Mouse (Mus musculus) MN1 (cell line): ENCODE results near the gene Stoml3.

ENCODE experiments used
- DNase-seq: peaks from one replicate; pipeline ENCODE4 v3.0.0-alpha.2; 2016; ENCODE audit warnings: low spot score

Stoml3 gene

DNA sequence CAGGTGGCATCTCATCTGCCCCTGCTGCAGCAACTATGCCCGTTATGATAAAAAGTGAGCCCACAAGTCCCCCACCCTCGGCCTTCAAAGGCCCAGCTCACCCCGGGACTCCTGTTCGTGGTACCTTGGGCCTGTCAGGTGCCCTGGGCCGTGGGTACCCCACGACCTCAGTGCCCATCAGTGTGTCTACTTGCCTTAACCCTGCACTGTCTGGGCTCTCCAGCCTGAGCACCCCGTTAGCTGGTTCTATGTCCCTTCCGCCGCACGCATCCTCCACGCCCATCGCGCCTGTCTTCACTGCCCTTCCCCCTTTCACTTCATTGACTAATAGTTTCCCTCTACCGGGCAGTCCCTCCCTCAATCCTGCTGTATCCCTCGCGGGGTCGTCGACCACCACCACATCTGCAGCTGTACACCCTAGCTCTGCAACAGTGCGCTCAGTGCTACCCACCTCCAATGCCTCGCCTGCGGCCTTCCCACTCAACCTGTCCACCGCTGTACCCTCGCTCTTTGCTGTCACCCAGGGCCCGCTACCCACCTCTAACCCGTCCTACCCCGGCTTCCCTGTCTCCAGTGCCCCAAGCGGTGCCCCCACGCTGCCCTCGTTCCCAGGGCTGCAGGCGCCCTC is 9.9 kb upstream of the Stoml3 start:
- DNase-seq, result no peak

DNA sequence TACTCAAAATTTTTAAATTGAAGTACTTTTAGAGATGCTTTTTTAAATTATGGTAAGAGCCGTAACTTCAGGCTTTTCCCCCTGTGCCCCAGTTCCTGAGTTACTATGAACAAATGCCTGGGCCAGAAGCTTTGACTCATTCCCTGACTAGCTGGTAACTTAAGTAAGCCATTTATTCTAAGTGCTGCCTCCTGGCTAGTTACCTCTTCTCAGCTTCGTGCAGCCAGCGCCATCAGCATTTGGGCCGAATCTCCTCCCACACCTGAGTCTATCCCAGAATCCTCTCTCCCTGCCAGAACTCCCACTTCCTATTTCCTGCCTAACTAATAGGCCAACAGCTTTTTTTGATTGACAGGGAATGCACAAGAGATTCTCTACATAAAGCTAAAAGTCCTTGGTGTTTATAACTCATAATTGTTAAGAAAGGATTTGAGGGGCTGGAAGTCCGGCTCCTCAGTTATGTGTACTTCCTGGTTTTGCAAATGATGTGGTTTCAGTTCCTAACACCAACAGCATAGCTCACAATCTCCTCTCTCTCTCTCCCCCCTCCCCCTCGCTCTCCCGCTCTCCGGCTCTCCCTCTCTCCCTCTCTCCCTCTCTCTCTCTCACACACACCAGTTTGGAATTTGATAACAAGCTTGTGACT is 4.9 kb upstream of the Stoml3 start:
- DNase-seq, result no peak

DNA sequence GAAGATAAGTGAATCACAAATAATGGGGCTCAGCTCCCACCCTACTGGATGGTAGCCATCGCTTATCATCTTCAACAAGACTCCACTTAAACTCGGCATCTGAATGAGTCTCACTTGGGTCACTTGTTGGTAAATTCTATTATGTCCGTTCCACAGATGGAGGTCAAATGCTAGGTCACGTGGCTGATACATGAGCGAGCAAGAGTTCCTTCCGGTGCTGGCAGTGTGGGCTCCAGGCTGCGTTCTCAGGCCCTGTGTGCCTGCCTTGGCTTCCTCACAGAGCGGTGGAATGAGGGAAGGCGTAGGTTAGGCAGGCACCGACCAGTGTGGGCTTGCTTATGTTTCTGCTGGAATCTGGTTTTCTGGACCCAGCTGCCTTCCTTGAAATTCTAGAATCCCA is 1.9 kb upstream of the Stoml3 start:
- no peak for DNase-seq

DNA sequence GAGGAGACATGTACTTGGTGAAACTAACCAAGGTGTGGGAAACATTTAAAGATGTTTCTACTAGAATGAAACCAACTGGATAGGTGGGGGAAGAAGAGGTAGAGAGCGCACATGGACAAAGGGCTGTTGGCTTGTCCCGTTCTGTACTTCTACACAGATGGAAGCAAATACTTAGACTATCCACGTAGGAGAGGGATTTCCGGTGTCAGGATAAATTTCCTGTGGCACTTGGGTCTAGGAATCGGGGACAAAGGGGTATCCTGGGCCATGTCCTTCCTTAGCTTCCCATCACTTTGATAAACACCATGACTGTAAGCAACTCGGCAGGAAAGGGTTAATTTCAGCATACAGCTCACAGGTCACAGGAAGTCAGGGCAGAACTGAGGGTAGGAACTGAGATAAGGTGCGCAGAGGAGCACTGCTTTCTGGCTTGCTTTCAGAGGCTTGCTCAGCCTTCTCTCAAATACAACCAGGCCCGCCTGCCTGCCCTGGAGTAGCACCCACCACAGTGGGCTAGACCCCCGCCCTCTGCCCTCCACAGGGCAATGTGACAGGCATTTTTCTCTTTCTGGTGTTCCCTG is 1.4 kb upstream of the Stoml3 start:
- DNase-seq, result no peak

DNA sequence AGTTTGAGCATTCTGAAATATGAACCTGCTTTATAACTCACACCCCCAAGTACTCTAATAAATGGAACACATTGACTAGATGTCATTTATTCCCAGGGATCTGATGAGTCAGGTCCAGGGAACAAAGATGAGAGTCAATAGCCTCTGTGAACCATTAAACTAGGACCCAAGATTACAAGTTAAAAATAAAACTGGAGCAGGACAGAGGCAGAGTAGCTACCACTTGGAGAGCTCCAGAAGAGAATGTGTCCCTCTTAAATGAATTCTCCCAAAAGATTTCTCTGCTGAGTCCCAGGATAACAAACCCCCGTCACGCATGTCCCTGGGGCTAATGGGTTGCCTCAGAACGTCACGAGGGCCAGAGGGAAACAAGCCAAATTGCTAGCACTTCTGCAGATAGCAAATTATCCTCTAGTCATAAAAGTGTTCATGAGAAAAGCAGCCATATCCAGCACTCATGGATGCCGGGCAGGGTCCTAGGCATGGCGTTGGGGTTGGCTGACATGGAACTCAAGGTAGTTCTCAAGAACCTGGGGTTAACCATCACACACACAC is 10.0 kb downstream of the Stoml3 start:
- no peak for DNase-seq

DNA sequence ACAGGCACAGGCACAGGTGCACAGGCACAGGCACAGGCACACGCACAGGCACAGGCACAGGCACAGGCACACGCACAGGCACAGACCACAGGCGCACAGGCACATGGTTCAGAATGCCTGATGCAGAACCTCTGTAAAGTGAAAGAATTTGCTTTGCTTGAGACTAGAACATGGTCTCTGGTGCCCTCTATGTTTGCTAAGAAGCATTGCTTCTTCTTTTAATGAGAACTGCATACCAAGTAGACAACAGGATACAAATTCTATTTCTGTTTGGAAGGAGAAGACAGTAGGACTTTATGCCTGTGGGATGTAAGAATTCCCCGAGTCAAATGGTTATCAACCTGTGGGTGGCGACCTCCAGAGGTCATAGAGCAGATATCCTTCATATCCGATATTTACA is 14.0 kb downstream of the Stoml3 start:
- no peak for DNase-seq

DNA sequence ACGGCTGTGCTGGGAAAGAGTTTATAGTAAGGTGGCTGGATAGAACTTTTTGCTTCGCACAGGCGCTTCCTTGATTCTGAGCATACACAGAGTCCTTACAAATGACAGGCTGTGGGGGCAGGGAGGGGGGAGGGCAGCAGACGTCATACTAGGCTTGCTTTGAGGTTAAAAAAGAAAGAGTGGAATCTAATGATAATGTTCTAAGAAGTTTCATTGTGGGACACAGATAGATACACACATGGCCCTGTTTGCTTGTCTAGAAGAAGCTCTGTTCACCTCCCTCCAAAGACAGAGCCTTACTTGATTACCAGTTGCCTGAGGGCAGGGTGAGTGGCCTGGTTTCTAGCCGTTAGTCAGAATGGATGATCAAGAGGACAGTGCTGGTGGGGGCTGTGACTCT is 24.6 kb downstream of the Stoml3 start:
- DNase-seq, result no peak

DNA sequence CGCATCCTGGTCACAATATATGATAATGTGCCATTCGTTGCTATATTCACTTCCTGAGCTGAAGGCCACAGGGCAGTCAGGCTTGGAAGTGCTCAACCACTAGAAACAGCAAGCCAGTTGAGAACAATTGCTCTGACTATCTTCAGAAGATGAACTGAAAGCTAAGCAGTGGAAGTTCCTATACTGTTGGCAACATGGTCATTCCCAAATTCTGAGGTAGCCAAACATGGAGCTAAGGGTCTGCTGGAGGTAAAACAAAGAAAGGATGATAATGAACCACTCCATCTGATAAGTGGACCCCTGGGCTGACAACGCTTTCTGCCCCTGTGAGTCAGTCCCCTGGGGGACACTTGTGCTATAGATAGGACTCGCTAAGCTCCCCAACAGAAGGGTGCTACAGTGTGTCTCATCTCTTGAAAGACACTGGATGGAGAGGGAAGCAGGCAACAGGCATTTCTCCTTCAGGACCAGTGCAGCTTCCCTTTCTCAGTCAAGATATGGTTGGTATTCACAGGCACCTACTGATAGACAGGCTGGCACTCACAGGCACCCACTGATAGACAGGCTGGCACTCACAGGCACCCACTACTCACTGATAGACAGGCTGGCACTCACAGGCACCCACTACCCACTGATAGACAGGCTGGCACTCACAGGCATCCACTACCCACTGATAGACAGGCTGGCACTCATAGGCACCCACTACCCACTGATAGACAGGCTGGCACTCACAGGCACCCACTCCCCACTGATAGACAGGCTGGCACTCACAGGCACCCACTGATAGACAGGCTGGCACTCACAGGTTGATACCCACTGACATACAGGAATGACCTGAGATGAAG is 26.0 kb downstream of the Stoml3 start:
- DNase-seq, result no peak

DNA sequence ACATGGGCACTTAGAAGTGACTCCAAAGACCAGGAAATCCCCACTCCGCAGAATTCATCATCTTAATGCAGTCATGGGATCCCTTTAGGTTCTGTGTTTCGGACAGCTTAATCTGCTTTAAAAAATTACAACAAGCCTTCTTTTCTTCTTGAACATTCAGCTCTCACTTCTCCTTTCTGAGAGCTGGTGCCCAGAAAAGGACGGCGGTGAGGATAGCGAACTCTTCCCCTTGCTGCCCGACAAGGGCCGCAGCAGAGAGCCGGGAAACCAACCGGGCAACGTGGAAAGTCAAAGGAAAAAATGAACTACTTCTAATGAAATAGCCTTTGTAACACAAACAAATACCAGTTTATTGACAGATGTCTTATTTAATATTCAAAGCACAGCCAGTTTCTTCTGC is 34.3 kb downstream of the Stoml3 start:
- no peak for DNase-seq

DNA sequence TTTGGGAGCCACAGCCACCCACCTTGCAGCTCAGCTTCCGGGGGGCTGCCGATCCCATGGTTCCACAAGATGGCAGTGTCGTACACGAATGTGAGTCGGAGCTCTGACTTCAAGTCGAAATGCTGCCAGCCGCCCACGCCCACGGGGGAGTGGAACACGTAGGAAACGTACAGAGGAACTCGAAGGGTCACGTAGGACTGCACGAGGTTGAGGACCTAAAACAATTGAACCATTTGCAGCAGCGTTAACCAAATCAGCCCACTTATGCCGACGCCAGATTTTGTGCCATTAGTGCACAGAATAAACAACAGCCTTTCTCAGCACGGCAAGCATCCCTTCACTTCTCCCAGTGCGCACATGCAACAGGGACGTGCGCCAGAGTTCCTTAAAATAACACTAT is 37.3 kb downstream of the Stoml3 start:
- peak; percentile 18 for DNase-seq

DNA sequence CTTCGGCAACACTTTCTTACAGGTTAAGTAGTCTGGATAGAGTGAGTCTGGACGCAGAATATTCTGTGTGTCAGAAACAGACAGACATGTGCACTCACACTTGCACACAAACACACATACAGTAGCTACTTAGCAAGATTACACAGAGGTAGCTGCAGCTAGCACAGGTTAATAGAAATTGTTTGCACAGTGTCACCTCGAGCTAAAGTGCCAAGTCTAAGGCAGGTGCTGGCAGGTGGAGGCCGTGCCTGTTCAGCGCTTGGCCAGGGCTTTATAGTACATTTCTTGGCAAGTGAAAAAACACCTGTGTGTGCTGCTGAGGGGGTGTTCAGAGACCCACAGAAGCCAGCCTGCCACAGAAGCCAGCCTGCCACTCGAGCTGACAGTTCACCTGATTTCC is 41.9 kb downstream of the Stoml3 start:
- DNase-seq, result no peak

DNA sequence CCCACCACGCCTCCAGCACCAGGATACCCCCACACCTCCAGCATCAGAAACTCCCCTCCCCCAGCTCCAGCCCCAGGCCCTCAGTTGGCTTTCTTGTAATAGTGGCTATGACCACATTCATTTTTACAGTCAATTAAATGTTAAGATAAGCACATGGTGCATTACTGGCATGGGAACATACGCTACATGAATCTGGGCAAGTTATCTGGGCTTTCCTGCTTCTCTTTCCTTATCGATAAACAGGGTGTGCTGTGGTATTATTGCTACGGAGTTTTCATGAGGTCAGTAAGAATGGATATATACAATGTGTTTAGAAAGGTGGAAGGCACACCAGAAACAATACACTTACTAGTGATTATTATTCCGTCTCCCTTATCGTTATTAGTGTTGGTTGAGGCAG is 43.6 kb downstream of the Stoml3 start:
- no peak for DNase-seq

DNA sequence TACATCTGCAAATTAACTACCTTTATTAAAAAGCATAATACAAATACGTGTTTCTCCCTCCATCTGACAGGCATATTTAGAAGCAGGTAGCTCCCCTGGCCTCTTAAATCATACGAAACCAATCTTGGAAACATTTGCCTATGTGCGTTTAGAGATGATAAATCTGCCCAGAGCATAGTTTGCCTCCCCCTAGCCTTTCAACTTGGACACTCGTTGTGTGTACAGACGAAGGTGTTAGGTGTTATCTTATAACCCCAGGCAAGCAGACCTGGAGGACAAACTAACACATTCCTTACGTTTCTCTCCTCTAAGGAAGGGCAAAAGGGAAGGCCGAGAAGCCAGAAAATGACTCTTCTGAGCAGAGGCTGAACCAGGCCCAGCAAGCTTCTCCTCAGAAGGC is 64.2 kb downstream of the Stoml3 start:
- no peak for DNase-seq

DNA sequence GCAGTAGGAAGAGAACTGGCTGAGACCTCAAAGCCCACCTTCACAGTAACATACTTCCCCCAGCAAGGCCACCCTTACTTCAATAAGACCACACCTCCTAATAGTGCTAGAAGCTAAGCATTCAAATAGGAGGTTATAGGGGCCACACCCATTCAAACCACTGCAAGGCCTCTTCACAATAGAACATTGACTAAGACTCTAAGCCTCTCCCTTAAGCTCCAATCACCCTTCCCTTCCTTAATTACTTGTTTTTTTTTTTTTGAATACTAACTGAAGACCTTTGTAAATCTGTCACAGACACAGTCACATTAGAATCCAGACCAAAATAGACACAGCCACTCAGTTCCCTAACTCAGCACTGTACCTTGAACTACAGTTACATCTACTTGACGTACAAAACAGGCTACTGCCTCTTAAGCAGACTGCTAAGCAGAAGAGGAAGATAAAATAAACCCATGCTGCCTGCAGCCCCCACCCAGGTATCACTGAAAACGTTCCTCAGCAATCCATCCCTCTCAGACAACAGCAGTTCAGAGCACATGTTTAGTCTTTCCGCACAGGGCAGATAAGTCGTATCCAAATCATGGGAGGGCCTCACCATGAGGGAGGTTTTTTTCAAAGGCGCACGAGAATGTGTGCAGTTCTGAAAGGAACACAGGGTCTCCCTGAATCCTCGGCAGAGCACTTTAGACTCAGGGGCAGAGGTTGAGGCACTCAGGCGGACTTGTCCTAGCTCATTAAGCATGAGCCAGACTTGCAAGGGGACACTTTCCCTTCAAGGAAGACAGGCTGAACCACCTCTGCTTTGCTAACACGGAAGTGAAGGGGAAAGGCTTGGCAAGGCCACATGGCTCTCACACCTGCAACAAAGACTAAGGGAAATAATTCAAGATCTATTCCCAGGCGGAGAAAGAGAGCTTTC is 66.8 kb downstream of the Stoml3 start:
- no peak for DNase-seq

DNA sequence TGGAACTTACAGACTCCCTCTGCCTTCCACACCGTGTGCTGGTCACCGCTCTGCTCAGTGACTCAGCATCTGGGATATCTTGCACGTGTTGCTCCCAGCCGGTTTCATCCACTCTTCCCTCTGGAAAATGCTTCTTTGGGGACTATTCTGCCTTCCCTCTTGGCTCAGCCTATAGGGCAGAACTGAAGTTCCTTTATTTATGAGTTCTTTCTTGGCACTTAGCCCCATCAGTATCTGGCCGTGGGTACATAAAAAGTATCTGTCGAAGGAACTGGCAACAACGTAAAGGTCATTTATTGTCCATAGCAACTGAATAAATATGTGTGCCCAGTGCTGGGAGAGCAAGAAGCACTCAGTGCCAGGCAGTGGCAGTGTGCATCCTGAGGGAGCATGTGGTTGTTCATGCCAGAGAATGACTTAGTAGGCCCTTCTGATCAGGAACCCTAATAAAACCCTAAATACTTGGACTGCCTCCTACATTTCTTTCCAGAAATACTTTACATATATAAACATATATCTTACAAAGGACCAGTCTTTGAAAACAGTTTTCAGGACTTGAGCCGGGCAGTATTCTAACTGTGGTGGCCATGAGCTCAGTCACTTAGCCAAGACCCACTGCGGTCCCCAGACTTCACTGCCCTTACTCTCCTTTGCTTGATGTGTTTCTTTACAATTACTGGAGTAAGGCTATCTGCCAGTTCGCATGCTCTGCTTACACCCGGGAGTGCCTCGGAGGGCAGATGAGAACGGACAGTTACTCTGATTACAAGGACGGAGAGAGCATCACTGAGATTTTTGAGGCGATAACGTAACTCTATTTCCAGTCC is 69.1 kb downstream of the Stoml3 start:
- no peak for DNase-seq
